Mouse (Mus musculus): ENCODE results near the gene Mical2. TPM values are rescaled to one million over a fixed set of nuclear protein-coding genes. Genes with fewer than 3 reads are reported as not detected.

The Mical2 gene
- polyA plus RNA-seq, 1 experiment from 2014 or later, result 1.9 TPM

GRCm38 (mm10) chr7:112234410-112234809, 8.8 kb downstream of the Mical2 start:
- no peaks in the 10 kb centered on the region for H3K36me3 ChIP-seq (ENCODE audit: control insufficient read depth, insufficient read depth, low read length)
- H3K4me2 ChIP-seq (ENCODE audit: low read depth, low read length, severe bottlenecking), result no peak overlapping the region
- DNase-seq (ENCODE audit: low spot score) (no peak), ATAC-seq (replicated peaks; ENCODE audit: low FRiP score) (no peak)
- H3K4me1 ChIP-seq (replicated peaks; ENCODE audit: control insufficient read depth, insufficient read depth, low read length), result peaks cover 5% of the 10 kb centered on the region; the same call in 1 of the 2 replicates
- no peaks in the 10 kb centered on the region for H3K27me3 ChIP-seq (ENCODE audit: control insufficient read depth, insufficient read depth, low read length)
- no peak overlapping the region for H3K9ac ChIP-seq (ENCODE audit: low read length)
- H3K27ac ChIP-seq (ENCODE audit: low read depth, low read length), result no peak overlapping the region
- WGBS, result 63% methylated on average over 4 of the region's 4 CpGs
- no peaks in the 10 kb centered on the region for H3K9me3 ChIP-seq (ENCODE audit: control insufficient read depth, low read length)
- no peak overlapping the region for H3K4me3 ChIP-seq (ENCODE audit: low read depth, low read length)

- ATAC-seq (replicated peaks; ENCODE audit: low FRiP score), result no peak
- 72% methylated on average over 4 of the region's 4 CpGs for WGBS
Observed at GRCm38 (mm10) chr7:112235493-112235892, 9.8 kb downstream of the Mical2 start.

GRCm38 (mm10) chr7:112237211-112237610, 11.6 kb downstream of the Mical2 start:
- no peaks in the 10 kb centered on the region for H3K9me3 ChIP-seq (ENCODE audit: control insufficient read depth, low read length)
- no peaks in the 10 kb centered on the region for H3K36me3 ChIP-seq (ENCODE audit: control insufficient read depth, insufficient read depth, low read length)
- no peak overlapping the region for H3K4me3 ChIP-seq (ENCODE audit: low read depth, low read length)
- no peak for ATAC-seq (replicated peaks; ENCODE audit: low FRiP score)
- 92% methylated on average over 7 of the region's 7 CpGs for WGBS
- H3K27ac ChIP-seq (ENCODE audit: low read depth, low read length), result no peak overlapping the region
- H3K4me2 ChIP-seq (ENCODE audit: low read depth, low read length, severe bottlenecking), result no peak overlapping the region
- no peaks in the 10 kb centered on the region for H3K27me3 ChIP-seq (ENCODE audit: control insufficient read depth, insufficient read depth, low read length)
- H3K9ac ChIP-seq (ENCODE audit: low read length), result no peak overlapping the region
- peaks cover 5% of the 10 kb centered on the region; the same call in 1 of the 2 replicates for H3K4me1 ChIP-seq (replicated peaks; ENCODE audit: control insufficient read depth, insufficient read depth, low read length)
- DNase-seq (ENCODE audit: low spot score), result no peak

More at GRCm38 (mm10) chr7:112235493-112235892, 9.8 kb downstream of the Mical2 start:
- H3K4me3 ChIP-seq (ENCODE audit: low read depth, low read length), result no peak overlapping the region
- no peak for DNase-seq (ENCODE audit: low spot score)
- H3K9me3 ChIP-seq (ENCODE audit: control insufficient read depth, low read length), result no peaks in the 10 kb centered on the region
- H3K27ac ChIP-seq (ENCODE audit: low read depth, low read length), result no peak overlapping the region
- no peak overlapping the region for H3K4me2 ChIP-seq (ENCODE audit: low read depth, low read length, severe bottlenecking)
- H3K9ac ChIP-seq (ENCODE audit: low read length), result no peak overlapping the region
- peaks cover 5% of the 10 kb centered on the region; the same call in 1 of the 2 replicates for H3K4me1 ChIP-seq (replicated peaks; ENCODE audit: control insufficient read depth, insufficient read depth, low read length)
- H3K27me3 ChIP-seq (ENCODE audit: control insufficient read depth, insufficient read depth, low read length), result no peaks in the 10 kb centered on the region
- no peaks in the 10 kb centered on the region for H3K36me3 ChIP-seq (ENCODE audit: control insufficient read depth, insufficient read depth, low read length)

- H3K27ac ChIP-seq (ENCODE audit: low read depth, low read length), result no peak overlapping the region
- ATAC-seq (replicated peaks; ENCODE audit: low FRiP score) (no peak), DNase-seq (ENCODE audit: low spot score) (no peak)
- H3K27me3 ChIP-seq (ENCODE audit: control insufficient read depth, insufficient read depth, low read length), result no peaks in the 10 kb centered on the region
- no peak overlapping the region for H3K9ac ChIP-seq (ENCODE audit: low read length)
- no peak overlapping the region for H3K4me3 ChIP-seq (ENCODE audit: low read depth, low read length)
- no peaks in the 10 kb centered on the region for H3K36me3 ChIP-seq (ENCODE audit: control insufficient read depth, insufficient read depth, low read length)
- H3K9me3 ChIP-seq (ENCODE audit: control insufficient read depth, low read length), result no peaks in the 10 kb centered on the region
- no peak overlapping the region for H3K4me2 ChIP-seq (ENCODE audit: low read depth, low read length, severe bottlenecking)
- WGBS, result 67% methylated on average over 3 of the region's 3 CpGs
- peaks cover 5% of the 10 kb centered on the region; the same call in 1 of the 2 replicates for H3K4me1 ChIP-seq (replicated peaks; ENCODE audit: control insufficient read depth, insufficient read depth, low read length)
Observed at GRCm38 (mm10) chr7:112237868-112238267, 12.2 kb downstream of the Mical2 start.

- WGBS, result 75% methylated on average over 10 of the region's 10 CpGs
- no peaks in the 10 kb centered on the region for H3K36me3 ChIP-seq (ENCODE audit: control insufficient read depth, insufficient read depth, low read length)
- H3K4me2 ChIP-seq (ENCODE audit: low read depth, low read length, severe bottlenecking), result no peak overlapping the region
- ATAC-seq (replicated peaks; ENCODE audit: low FRiP score) (no peak), DNase-seq (ENCODE audit: low spot score) (no peak)
- H3K9me3 ChIP-seq (ENCODE audit: control insufficient read depth, low read length), result no peaks in the 10 kb centered on the region
- H3K27ac ChIP-seq (ENCODE audit: low read depth, low read length), result no peak overlapping the region
- no peaks in the 10 kb centered on the region for H3K27me3 ChIP-seq (ENCODE audit: control insufficient read depth, insufficient read depth, low read length)
- no peaks in the 10 kb centered on the region for H3K4me1 ChIP-seq (replicated peaks; ENCODE audit: control insufficient read depth, insufficient read depth, low read length)
- no peak overlapping the region for H3K4me3 ChIP-seq (ENCODE audit: low read depth, low read length)
- H3K9ac ChIP-seq (ENCODE audit: low read length), result no peak overlapping the region
Observed at GRCm38 (mm10) chr7:112238768-112239728, 13.4 kb downstream of the Mical2 start.

GRCm38 (mm10) chr7:112240748-112241147, 15.1 kb downstream of the Mical2 start:
- no peaks in the 10 kb centered on the region for H3K9me3 ChIP-seq (ENCODE audit: control insufficient read depth, low read length)
- H3K4me3 ChIP-seq (ENCODE audit: low read depth, low read length), result no peak overlapping the region
- ATAC-seq (replicated peaks; ENCODE audit: low FRiP score) (no peak), DNase-seq (ENCODE audit: low spot score) (no peak)
- H3K27ac ChIP-seq (ENCODE audit: low read depth, low read length), result no peak overlapping the region
- H3K4me2 ChIP-seq (ENCODE audit: low read depth, low read length, severe bottlenecking), result no peak overlapping the region
- WGBS, result 96% methylated on average over 2 of the region's 2 CpGs
- H3K4me1 ChIP-seq (replicated peaks; ENCODE audit: control insufficient read depth, insufficient read depth, low read length), result no peaks in the 10 kb centered on the region
- no peaks in the 10 kb centered on the region for H3K36me3 ChIP-seq (ENCODE audit: control insufficient read depth, insufficient read depth, low read length)
- no peaks in the 10 kb centered on the region for H3K27me3 ChIP-seq (ENCODE audit: control insufficient read depth, insufficient read depth, low read length)
- no peak overlapping the region for H3K9ac ChIP-seq (ENCODE audit: low read length)

GRCm38 (mm10) chr7:112241211-112241944, 15.7 kb downstream of the Mical2 start:
- no peaks in the 10 kb centered on the region for H3K27me3 ChIP-seq (ENCODE audit: control insufficient read depth, insufficient read depth, low read length)
- no peak for ATAC-seq (replicated peaks; ENCODE audit: low FRiP score)
- H3K4me2 ChIP-seq (ENCODE audit: low read depth, low read length, severe bottlenecking), result no peak overlapping the region
- H3K9me3 ChIP-seq (ENCODE audit: control insufficient read depth, low read length), result no peaks in the 10 kb centered on the region
- WGBS, result 60% methylated on average over 8 of the region's 8 CpGs
- H3K4me3 ChIP-seq (ENCODE audit: low read depth, low read length), result no peak overlapping the region
- H3K9ac ChIP-seq (ENCODE audit: low read length), result no peak overlapping the region
- H3K27ac ChIP-seq (ENCODE audit: low read depth, low read length), result no peak overlapping the region
- no peak for DNase-seq (ENCODE audit: low spot score)
- H3K4me1 ChIP-seq (replicated peaks; ENCODE audit: control insufficient read depth, insufficient read depth, low read length), result no peaks in the 10 kb centered on the region
- H3K36me3 ChIP-seq (ENCODE audit: control insufficient read depth, insufficient read depth, low read length), result no peaks in the 10 kb centered on the region

GRCm38 (mm10) chr7:112241945-112242329, 16.3 kb downstream of the Mical2 start:
- H3K9ac ChIP-seq (ENCODE audit: low read length), result no peak overlapping the region
- H3K4me3 ChIP-seq (ENCODE audit: low read depth, low read length), result no peak overlapping the region
- H3K27ac ChIP-seq (ENCODE audit: low read depth, low read length), result no peak overlapping the region
- ATAC-seq (replicated peaks; ENCODE audit: low FRiP score) (no peak), DNase-seq (ENCODE audit: low spot score) (no peak)
- H3K36me3 ChIP-seq (ENCODE audit: control insufficient read depth, insufficient read depth, low read length), result no peaks in the 10 kb centered on the region
- no peaks in the 10 kb centered on the region for H3K4me1 ChIP-seq (replicated peaks; ENCODE audit: control insufficient read depth, insufficient read depth, low read length)
- WGBS, result 92% methylated on average over 3 of the region's 3 CpGs
- no peaks in the 10 kb centered on the region for H3K9me3 ChIP-seq (ENCODE audit: control insufficient read depth, low read length)
- H3K27me3 ChIP-seq (ENCODE audit: control insufficient read depth, insufficient read depth, low read length), result no peaks in the 10 kb centered on the region
- no peak overlapping the region for H3K4me2 ChIP-seq (ENCODE audit: low read depth, low read length, severe bottlenecking)

All from forebrain, embryonic 11.5 days (tissue).